Mouse (Mus musculus) thymus, adult 18-20 months (tissue): ENCODE measurements around the gene Tsc22d1.

Experiments
- DNase-seq, 2 experiments: peaks; one replicate each; pipeline ENCODE4 v3.0.0; 2022; ENCODE audit warnings: mixed read lengths in 2 of 2

The Tsc22d1 gene

GRCm38 (mm10) chr14:76448987-76449386 is 34.2 kb downstream of the Tsc22d1 start:
- no peak for DNase-seq

- no peak for DNase-seq
These were observed 36.2 kb downstream of the Tsc22d1 start for GRCm38 (mm10) chr14:76451011-76451410.

GRCm38 (mm10) chr14:76452751-76453360 is 38.1 kb downstream of the Tsc22d1 start:
- DNase-seq = no peak

GRCm38 (mm10) chr14:76454673-76455072 is 39.9 kb downstream of the Tsc22d1 start:
- no peak for DNase-seq

GRCm38 (mm10) chr14:76455159-76455558 is 40.4 kb downstream of the Tsc22d1 start:
- DNase-seq = no peak

GRCm38 (mm10) chr14:76457696-76458095 is 42.9 kb downstream of the Tsc22d1 start:
- no peak for DNase-seq

- DNase-seq = no peak
These were observed 45.4 kb downstream of the Tsc22d1 start for GRCm38 (mm10) chr14:76460181-76460580.

GRCm38 (mm10) chr14:76461182-76461775 is 46.5 kb downstream of the Tsc22d1 start:
- no peak for DNase-seq

GRCm38 (mm10) chr14:76463414-76464098 is 48.8 kb downstream of the Tsc22d1 start:
- DNase-seq = no peak

- no peak for DNase-seq
These were observed 50.2 kb downstream of the Tsc22d1 start for GRCm38 (mm10) chr14:76464967-76465366.

- peak; percentile 30 to 41 for DNase-seq
These were observed 52.0 kb downstream of the Tsc22d1 start for GRCm38 (mm10) chr14:76466641-76467323.

GRCm38 (mm10) chr14:76467932-76468331 is 53.2 kb downstream of the Tsc22d1 start:
- DNase-seq = no peak

- no peak for DNase-seq
These were observed 56.5 kb downstream of the Tsc22d1 start for GRCm38 (mm10) chr14:76471301-76471700.

- DNase-seq = no peak
These were observed 57.7 kb downstream of the Tsc22d1 start for GRCm38 (mm10) chr14:76472487-76472886.

GRCm38 (mm10) chr14:76473404-76473803 is 58.6 kb downstream of the Tsc22d1 start:
- no peak for DNase-seq

GRCm38 (mm10) chr14:76474165-76474564 is 59.4 kb downstream of the Tsc22d1 start:
- DNase-seq = no peak

- no peak for DNase-seq
These were observed 62.0 kb downstream of the Tsc22d1 start for GRCm38 (mm10) chr14:76476770-76477169.

- no peak for DNase-seq
These were observed 63.3 kb downstream of the Tsc22d1 start for GRCm38 (mm10) chr14:76478076-76478475.

- DNase-seq = no peak
These were observed 63.9 kb downstream of the Tsc22d1 start for GRCm38 (mm10) chr14:76478616-76479015.

GRCm38 (mm10) chr14:76479867-76480266 is 65.1 kb downstream of the Tsc22d1 start:
- no peak for DNase-seq

- no peak for DNase-seq
These were observed 65.7 kb downstream of the Tsc22d1 start for GRCm38 (mm10) chr14:76480507-76480906.

GRCm38 (mm10) chr14:76483701-76484100 is 68.9 kb downstream of the Tsc22d1 start:
- DNase-seq = no peak

GRCm38 (mm10) chr14:76487609-76488008 is 72.8 kb downstream of the Tsc22d1 start:
- DNase-seq = no peak
